Mouse (Mus musculus) ovary, adult 18-20 months (tissue): ENCODE results near the gene Pip5k1c.

Experiments
- DNase-seq: peaks from one replicate; pipeline ENCODE4 v3.0.0; 2022; ENCODE audit warnings: low spot score, mixed read lengths

The Pip5k1c gene

DNA sequence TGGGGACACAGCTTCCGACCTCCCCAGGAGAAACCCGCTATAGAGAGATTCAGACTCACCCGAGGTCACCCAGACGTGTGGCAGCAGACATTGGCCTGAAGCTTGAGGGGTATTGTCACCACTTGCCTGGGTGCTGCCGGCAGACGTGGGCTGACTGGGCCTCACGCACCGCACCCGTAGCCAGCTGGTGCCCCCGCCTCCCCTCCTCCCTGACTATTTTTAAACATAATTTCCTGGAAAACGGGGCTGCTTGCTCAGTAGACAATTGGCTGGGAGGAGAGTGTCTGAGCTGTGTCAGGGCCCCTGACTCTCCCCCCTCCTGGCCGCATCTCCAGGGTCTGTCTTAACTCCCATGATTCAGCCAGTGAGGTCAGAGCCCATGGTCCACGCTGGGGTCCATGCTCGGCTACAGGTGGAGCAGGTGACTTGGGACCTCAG, 10.0 kb downstream of the Pip5k1c start:
- DNase-seq = no peak

DNA sequence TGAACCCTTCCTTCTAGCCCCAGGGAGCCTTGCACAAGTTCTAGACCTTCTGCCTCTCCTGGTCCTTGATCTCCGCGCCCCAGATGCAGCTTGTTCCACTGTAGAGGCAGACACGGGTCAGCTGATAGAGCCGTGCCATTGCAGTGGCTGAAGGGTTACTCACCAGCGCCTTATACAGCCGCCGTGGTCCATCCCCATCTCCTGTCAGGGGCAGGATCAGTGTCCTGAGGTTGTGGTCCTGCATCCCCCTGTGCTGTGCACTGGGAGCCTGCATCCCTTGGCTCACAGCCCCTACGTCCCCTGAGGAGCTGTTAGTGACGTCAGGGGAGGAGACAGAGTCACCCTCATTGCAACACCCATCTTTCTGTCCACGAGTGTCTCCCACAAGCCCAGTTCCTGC, 10.5 kb downstream of the Pip5k1c start:
- DNase-seq = no peak

DNA sequence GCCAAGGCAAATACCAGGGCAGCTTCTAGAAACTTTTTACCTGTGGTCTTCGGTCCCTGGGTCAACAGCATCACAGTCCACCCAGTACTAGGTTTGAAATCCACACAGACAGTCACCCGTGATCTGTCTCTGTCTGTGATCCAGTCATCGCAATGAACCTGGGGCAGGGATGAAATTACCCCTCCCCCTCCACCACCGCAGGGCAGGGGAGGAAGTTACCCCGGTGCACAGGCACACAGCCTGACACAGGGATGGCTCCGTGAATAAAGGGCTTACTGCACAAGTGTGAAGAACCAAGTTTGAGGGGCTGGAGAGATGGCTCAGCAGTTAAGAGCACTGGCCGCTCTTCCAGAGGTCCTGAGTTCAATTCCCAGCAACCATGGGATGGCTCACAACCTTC, 11.0 kb downstream of the Pip5k1c start:
- DNase-seq = no peak

DNA sequence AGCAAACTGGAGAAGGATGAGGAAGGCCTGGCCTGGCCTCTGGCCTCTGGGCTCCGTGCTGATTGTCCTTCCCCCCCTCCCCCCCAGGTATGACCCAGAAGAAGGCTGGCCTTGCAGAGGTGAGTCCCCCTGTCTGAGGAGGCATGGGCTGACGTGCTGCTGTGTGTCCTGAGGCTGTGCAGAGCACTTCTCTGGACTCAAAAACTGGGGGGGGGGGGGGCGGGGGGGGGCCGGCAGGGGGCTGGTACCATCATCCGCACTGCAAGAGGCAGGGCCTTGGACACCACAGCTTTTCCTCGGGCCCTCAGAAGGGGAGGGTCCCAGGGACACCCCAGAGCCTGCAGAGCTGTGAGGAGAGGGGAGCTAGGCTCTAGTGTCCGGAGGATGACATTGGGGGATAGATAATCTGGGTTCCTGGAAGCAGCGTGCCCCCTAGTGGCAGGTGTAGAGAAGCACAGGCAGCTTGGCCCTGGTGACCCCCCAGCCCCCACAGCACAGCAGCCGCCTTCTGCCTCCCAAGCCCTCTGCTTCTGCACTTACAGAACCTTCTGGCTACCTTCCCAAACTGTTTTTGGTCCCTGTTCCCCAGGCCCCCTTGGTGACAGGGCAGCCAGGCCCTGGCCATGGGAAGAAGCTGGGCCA, 12.0 kb downstream of the Pip5k1c start:
- DNase-seq = no peak

DNA sequence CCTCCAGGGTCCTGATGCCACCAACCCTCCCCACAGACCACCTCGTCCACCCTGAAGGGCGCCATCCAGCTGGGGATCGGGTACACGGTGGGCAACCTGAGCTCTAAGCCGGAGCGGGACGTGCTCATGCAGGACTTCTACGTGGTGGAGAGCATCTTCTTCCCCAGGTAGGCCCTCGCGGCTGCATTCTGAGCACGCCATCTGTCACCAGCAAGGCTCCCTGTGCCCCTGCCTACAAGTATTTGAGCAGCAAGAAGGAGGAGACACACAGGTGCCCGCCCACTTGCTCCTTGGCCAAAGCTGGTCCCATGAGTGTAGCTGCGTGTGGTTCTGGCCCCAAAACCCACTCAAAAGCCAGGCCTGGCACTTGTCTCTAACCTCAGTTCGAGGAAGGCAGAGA, 12.9 kb downstream of the Pip5k1c start:
- no peak for DNase-seq

DNA sequence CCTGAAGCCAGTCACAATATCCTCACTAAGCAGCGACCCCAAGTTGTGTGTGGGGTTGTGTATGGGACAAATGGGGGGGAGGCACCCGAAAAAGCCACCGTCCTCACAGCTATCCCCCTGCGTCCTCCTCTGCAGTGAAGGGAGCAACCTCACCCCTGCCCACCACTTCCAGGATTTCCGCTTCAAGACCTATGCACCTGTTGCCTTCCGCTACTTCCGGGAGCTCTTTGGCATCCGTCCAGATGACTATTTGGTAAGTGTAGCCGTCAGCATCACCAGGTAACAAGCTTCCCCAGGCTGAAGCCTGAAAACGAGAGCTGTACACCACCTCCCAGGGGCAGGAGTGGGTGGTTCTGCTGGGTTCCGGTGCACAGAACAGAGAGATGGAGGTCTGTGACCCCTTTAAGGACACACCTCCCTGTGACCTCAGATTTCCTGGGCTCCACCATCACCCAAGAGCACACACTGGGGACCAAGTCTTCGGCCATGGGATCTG, 13.5 kb downstream of the Pip5k1c start:
- DNase-seq = no peak

DNA sequence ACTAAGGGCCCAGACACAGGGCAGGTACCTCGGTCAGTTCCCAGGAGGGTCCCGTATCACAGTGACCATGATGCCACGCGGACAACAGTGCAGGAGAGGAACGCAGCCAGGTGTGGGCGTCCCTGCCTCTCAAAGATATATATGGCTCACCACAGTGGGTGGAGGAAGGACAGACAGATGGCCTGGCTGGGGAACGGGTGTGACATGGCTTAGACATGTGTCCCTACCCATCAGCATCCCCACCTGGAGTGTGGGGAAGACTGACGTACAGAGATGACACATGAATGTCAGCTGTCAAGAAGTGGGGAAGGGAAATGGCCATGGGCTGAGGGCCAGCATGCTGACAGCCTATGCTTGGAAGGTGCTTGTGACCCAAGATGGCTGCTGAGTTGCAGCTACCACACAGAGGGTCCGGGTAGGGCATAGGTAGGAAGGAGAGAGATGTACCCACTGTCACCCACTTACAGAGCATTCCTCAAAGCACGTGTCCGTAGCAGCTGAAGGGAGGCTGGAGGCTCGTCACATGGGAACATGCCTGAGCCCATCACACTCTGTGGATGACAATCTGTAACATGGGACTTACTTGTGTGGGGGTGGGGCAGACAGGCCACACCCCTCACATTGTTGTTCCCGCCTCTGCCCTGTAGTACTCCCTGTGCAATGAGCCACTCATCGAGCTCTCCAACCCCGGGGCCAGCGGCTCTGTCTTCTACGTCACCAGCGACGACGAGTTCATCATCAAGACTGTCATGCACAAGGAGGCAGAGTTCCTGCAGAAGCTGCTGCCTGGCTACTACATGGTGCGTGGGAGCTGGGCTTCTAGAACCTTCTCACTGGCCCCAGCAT, 14.3 kb downstream of the Pip5k1c start:
- no peak for DNase-seq

DNA sequence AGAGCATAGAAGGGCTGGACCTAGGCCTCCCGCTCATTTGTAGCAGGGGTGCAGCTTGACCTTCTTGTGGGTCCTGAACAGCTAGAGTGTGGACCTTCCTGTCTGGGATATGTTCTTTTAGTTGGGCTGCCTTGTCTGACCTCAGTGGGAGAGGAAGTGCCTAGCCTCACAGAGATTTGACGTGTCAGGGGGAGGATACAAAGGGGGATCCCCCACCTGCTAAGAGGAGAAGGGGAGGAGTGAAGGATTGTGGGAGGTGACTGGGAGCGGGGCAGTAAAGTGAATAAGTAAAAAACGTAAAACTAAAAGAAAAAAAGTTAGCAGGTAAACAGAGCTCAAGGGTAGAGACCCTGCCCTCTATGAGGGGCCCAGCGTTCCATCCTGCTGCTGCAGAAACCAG, 16.8 kb downstream of the Pip5k1c start:
- DNase-seq = no peak

DNA sequence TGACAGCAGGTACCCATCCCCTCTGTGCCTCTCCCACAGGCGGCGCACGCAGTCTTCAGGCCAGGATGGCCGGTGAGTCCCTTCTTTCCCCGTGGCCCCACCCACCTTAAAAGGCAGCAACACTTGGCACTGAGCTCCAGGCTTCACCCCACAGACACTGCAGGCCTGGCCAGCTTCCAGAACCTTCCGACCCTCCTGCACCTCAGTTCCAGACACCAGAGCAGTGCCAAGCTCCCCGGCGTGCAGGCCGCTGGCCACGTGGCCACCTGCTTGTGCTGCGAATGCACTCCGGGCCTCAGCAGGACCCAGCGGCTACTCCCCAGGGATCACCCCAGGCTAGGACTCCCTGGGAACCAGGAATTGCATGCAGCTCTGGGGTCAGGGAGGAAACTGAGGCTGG, 20.8 kb downstream of the Pip5k1c start:
- DNase-seq = no peak

DNA sequence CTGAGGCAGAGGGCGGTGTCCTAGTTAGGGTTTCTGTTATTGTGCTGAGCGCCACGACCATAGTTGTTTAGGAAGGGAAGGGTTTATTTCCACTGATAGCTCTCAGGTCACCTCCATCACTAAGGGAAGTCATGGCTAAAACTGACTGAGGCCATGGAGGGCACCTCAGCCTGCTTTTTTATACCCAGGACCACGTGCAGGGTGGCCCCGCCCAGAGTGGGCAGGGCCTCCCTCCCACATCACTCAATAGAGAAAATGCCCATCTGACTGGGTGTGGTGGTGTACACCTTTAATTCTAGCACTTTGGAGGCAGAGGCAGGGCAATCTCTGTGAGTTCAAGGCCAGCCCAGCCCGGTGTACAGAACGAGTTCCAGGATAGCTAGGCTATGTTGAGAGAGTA, 21.4 kb downstream of the Pip5k1c start:
- DNase-seq = no peak

DNA sequence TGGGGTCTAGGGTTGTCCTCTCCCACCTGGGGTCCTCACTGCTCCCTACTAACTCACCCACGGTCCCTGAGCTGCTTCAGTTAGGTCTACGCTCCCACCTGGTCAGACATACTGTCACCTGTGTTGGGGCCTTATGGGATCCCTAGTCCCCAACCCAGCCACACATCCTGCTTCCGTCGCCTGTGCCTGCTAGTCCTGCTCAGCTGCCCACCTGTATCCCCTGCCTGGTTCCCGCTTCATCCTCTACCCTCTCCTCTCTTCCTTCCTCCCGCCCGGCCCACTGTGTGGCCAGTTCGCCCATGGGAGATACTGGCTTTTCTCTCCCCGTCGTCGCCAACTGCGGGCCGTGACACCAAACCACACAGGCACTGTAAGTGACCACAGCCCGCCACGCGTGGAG, 22.8 kb downstream of the Pip5k1c start:
- no peak for DNase-seq

DNA sequence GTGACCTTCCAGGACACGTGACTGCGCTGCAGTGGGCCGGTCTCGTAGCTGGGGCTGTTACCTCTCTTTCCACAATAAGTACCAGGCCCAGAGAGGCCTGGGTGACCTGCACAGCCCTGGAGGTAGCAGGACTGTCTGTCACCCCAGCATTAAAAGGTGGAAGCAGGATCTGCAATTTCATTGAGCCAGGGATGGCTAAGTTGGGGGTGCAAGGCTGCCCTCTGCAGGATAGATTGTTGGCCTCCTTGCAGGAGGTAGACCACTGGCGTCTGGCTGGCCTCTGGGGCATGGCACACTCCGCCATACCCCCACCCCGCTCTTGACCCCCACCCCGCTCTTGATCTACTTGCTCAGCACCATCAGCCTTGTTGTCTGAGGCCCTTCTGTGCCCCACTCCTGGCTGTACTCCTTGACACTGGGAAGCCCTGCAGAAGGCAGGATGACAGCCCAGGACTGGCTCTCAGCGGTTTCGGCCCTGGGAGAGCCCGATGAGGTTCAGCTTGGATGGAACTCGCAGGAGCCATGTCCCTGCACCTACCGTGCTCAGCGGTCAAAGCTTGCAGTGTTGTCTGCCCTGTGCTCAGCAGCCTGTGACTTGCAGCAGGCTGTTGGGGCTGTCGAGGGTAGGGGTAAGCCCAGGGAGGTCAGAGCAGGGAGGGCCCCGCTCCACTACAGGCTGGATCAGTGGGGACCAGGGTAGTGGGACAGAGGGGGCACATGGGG, 23.7 kb downstream of the Pip5k1c start:
- DNase-seq = no peak

DNA sequence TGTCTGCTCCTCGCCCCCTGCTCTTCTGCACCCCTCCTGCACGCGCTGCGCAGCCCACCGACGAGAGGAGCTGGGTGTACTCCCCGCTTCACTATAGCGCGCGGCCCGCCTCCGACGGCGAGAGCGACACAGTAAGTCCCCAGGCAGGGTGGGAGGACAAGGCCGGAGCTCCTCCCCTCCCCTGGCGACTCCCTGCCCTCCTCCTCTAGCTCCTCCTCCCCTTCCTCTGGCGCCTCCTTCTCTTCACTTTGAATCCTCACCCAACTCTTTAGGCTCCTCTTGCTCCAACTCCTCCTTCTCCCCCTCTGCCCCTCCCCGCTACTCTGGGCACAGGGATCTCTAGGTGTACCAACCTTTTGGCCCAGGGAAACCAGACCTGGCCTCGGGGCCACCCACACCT, 24.5 kb downstream of the Pip5k1c start:
- DNase-seq = peak; percentile 72

DNA sequence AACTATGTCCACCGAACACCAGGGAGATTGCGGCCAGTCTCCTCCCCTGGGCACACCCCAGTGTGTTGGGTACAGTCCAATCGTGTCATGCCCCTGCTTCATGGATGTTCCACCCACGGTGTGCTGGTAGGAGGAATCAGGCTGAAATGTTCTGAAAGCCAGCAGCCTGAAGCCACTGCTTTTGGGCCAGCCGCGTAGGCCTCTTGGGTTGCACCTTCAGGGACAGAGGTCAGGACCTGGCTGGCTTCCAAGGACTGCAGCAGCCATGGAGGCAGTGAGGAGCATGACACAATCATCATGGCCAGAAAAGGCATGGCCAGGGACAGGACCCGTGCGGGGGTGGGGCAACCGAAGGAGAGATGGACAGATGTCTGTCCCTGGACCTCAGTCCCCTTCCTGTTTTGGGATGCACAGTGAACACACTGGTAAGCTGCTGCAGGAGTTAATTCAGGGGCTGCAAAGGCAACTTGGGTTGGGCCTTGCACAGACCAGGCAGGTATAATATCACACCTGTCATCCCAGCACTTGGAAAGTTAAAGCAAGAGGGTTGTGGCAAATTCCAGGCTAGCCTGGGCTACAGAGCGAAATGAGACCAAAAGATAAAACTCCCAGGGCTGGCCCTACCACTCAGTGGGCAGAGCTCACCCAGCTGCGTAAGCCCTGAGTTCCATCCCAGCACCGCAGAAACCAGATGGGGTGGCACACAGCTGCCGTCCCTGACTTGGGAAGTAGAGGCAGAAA, 26.0 kb downstream of the Pip5k1c start:
- DNase-seq = peak; percentile 50

DNA sequence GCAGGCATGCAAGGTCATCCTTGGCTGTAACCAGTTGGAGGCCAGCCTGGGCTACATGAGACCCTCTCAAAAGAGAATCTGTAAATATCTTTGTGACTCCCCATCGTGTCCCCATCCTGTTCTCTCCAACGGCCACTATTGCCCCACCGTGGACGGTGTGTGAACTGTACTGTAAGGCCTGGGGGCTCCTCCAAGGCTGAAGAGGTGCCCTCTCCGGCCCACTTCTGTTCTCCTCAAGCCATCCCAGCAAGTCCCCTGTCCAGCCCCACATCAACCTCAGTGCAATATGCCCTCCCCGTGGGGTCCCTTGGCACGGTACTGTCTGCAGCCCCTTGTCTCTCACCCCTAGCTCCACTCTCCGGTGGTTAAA, 26.6 kb downstream of the Pip5k1c start:
- DNase-seq = no peak

DNA sequence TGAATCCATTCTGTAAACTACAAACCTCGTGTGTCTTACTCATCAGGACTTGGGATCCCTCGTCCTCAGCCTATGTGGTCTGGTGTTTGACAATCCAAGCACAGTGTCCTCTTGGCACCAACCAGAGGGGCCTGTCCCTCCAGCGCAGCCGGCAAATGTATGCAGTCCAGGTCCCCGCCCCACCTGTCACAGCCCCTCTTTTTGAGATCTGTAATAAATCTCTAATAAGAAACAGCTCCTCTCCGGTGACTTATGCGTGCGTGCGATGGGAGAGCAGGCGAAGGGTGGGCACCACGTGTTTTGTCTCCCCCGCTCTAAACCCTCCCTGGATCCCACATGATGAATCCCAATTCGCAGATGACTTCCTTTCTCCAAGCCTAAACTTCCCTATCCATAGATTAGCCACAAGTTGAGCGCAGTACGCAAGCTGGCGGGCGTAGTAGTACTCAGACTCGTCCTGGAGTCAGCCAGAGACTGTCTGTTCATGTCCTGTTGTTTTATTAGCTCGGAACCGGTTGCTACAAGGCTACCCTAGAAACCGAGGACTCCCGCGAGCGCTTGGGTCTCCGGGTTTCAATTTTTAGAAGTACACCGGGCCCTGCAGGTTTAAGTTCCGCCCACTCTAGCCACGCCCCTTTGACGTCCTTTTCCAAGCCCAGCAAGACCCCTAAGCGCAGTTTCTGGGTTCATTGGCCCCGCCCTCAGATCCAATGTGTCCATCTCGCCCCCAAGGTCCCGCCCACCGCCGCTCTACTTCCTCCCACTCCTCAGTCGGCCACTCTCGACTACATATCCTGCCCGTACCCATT, 27.2 kb downstream of the Pip5k1c start:
- no peak for DNase-seq

DNA sequence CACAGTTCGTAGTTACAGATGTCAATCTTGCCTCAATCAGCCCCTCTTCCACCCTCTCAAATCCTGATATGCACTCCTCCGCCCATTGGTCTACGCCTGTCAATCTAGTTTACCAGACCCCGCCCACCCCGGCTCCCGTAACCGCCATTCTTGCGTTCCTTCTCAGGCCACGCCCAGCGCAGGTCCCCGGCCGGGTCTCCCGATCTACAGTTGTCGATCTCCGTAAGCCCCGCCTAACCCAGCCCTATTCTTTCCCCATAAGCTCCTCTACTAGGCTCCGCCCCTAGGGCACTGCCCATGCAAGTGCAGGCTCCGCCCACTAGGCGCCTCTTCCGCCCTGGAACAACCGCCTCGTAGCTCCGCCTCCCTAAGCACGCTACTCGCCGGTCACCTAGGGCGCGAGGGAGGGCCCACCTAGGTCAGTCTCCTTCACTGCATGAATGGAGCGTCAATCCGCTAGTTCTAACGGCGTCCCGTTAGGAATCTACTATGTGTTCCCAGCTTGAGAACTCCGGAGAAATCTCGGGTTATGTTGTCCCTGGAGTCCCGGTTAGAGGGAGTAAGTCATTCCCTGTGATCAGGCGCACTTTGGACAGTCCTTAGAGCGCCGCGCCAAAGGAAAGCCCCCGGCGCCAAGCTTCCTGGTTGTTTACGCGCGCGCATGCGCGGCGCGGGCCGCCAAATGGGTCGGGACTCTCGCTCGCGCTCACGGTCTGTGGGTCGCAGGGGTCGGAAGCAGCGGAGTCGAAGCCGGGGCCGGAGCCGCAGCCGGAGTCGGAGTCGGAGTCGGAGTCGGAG, 28.0 kb downstream of the Pip5k1c start, which contains the start of gene Cactin:
TSS of gene Cactin (plus strand) at position 554 of the 798 bp plus-strand sequence.
- peak; percentile 100 for DNase-seq

DNA sequence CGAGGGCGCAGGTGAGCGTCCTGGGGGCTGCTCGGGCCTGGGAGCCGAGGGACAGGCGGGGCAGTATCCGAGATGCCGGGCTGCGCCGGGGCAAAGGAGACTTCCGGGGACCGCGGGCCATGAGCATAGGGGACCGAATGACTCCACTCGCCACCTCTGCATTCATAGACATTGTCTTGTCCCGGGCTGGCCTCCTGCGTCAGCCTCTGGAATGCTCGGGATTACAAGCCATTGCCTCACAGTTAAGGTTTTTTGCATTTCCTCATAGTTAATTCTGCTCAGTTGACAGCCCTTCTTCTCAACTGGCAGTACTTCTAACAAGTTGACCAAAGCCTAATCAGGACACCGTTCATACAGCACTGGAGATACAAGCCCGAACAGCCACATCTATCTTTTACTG, 28.7 kb downstream of the Pip5k1c start:
- DNase-seq = no peak

DNA sequence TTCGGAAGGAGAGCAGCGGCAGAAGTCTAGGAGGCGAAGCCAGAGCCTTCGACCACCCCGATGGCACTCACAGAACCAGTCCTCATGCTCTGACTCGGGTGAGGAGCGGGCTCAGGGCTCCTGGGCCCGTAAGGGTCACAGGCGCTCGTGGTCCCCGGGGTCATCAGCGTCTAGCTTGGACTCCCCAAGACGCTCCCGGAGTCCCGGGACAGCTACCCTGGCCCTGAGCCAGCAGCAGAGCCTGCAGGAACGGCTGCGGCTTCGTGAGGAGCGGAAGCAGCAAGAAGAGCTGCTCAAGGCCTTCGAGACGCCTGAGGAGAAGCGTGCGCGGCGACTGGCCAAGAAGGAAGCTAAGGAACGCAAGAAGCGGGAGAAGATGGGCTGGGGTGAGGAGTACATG, 29.7 kb downstream of the Pip5k1c start:
- no peak for DNase-seq

DNA sequence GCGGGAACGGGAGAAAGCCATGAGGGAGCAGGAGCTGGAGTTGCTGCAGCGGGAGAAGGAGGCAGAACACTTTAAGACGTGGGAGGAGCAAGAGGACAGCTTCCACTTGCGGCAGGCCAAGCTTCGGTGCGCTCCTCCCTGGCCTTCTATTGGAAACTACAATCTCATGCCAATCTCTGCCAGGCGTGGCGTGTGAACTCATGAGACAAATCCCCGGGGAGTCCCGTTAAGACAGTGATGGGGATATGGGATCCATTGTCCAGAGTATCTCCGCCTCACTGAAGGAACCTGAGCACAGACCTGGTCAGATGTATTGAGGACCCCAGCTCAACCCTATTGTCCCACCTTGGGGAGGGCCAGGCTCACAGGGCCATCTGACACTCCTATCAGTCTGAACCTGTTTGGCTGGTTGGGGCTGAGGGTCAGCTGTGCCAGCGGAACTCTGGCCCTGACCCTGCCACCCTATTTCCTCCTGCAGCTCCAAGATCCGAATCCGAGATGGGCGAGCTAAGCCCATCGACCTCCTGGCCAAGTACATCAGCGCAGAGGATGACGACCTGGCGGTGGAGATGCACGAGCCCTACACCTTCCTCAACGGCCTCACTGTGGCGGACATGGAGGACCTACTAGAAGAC, 30.5 kb downstream of the Pip5k1c start:
- DNase-seq = no peak
